Mouse (Mus musculus) ovary, adult 2 months (tissue): Measurements from ENCODE around the gene Olfr922. TPM values are rescaled to one million over a fixed set of nuclear protein-coding genes. Genes with fewer than 3 reads are reported as not detected.

Source experiments
- polyA plus RNA-seq: library from polyadenylated mRNA; depleted of rRNA; stranded (reverse); fragments of >200 nt; gene quantifications from 2 replicates; pipeline ENCODE4 v1.2.3, GENCODE M21; 2012; rRNA removed

Gene Olfr922
- polyA plus RNA-seq: not detected in 2 replicates

DNA sequence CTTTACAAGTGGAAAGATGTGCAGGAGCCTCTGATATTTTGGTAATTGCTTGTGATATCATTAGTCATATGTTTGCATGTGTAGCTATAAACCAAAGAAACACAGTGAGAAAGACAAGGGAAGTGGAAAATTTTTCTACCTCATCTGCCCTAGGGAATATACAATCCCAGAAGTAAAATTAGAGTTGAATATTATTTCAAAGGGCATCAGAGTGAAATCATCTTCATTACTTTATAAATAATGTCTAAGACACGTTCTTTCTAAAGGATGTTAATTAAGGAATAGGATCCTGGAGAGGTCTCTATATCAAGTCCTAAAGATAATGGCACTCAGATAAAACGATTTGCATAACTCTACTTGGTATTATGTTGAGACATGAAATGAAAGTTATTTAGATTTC is at the start of gene Olfr922:
Gene Olfr922, plus strand, starts transcription at position 301 of the 400 bp plus-strand sequence.

DNA sequence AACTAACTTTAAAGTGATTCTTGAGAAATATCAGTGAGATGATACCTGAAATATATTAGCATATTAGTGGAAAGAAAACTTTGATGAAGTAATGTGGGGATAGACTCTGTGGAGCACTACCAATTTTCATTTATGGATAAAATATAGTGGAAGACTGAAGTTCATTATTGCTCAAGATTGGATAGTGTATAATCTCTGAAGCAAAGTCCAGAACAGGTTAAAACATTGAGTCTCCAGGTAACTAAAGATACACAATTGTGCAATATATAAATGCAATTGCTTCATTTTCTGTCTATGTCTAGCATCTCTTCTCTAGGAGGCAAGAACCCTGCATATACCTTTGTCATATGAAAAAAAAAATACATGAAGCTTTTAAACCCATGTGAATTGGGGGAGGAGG is 41.6 kb upstream of the Olfr922 start, which contains the start of gene Olfr921:
Gene Olfr921, plus strand, starts transcription at position 301 of the 400 bp plus-strand sequence.

DNA sequence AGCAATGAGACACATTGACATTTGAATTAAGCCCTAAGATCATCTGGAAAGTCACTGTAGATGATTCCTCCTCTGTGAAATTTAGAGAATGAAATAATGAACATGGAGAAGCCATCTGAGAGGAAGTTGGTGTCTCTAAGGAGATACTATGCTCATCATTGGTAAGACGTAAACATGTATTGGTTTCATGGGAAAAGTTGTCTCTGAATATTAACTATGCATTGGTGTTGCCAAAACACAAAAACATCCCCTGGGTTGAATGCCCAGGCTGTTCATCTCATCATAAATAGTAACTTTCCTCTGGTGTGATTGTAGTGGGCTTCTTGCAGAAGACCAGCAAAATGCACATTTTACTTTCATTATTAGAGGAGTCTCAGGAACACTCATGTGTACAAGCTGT is 11.8 kb downstream of the Olfr922 start, which contains the start of gene Olfr923:
Gene Olfr923, plus strand, starts transcription at position 301 of the 400 bp plus-strand sequence.

DNA sequence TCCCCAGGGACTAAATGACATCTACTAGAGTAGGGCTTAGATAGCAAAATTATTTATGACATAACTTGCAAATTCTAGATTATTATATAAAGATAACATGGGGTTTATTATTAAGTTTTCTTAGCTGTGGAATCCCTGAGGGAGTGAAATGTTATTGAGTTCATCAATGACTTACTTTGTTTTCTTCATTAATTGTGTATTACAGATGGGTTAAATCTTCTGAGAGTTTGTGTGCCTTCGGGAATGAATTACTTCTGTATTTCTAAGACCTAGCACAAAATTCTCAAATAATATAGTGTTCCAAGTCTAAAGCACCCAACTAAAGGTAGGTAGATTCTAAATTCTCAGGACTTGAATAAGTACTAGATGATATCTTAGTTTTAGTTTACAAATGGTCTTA is 29.7 kb downstream of the Olfr922 start, which contains the start of gene Olfr924:
Gene Olfr924, plus strand, starts transcription at position 301 of the 400 bp plus-strand sequence.

DNA sequence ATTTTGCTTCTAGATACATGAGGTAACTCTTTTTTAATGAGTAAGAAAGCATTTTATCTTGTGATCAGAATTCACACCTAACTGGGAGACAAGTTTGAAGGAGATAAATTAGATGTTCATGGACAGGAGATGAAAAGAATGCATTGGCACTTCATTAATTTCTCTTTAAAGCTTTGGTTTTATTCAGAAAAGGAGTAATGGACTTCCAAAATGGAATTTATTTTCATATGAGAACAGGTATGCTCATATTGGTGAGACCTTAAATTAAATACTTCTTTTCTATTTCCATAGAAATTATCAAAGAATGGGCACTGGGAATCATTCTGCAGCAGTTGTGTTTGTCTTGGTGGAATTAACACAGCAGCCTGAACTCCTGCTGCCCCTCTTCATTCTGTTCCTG is 40.3 kb downstream of the Olfr922 start, which contains the start of gene Olfr26:
Gene Olfr26, plus strand, starts transcription at position 301 of the 400 bp plus-strand sequence.

Other genes starting within 250 kb of the Olfr922 start
- gene Olfr912, start 234.4 kb upstream of the Olfr922 start, polyA plus RNA-seq: not detected in 2 replicates
- not detected in 2 replicates for gene Olfr913, start 221.9 kb upstream of the Olfr922 start, polyA plus RNA-seq
- gene Olfr914, start 209.5 kb upstream of the Olfr922 start, polyA plus RNA-seq: not detected in 2 replicates
- not detected in 2 replicates for gene Olfr916, start 154.7 kb upstream of the Olfr922 start, polyA plus RNA-seq
- not detected in 2 replicates for gene Olfr917, start 148.8 kb upstream of the Olfr922 start, polyA plus RNA-seq
- gene Olfr918, start 140.0 kb upstream of the Olfr922 start, polyA plus RNA-seq: not detected in 2 replicates
- not detected in 2 replicates for gene Olfr919, start 110.9 kb upstream of the Olfr922 start, polyA plus RNA-seq
- gene Vwa5a, start 96.3 kb upstream of the Olfr922 start, polyA plus RNA-seq: 15.2 and 15.4 TPM in 2 replicates
- 0.16 and 0.20 TPM in 2 replicates for gene Olfr920, start 62.3 kb upstream of the Olfr922 start, polyA plus RNA-seq
- gene Olfr921, start 41.5 kb upstream of the Olfr922 start, polyA plus RNA-seq: not detected in 2 replicates
- gene Olfr923, start 11.9 kb downstream of the Olfr922 start, polyA plus RNA-seq: not detected in 2 replicates
- gene Olfr924, start 29.8 kb downstream of the Olfr922 start, polyA plus RNA-seq: not detected in 2 replicates
- gene Olfr26, start 40.4 kb downstream of the Olfr922 start, polyA plus RNA-seq: not detected in 2 replicates
- gene Olfr926, start 62.5 kb downstream of the Olfr922 start, polyA plus RNA-seq: not detected in 2 replicates
- gene Olfr930, start 115.2 kb downstream of the Olfr922 start, polyA plus RNA-seq: not detected in 2 replicates
- not detected in 2 replicates for gene Olfr933, start 157.7 kb downstream of the Olfr922 start, polyA plus RNA-seq
- not detected in 2 replicates for gene Olfr934, start 173.7 kb downstream of the Olfr922 start, polyA plus RNA-seq
- not detected in 2 replicates for gene Olfr935, start 185.1 kb downstream of the Olfr922 start, polyA plus RNA-seq
- gene Olfr146, start 208.8 kb downstream of the Olfr922 start, polyA plus RNA-seq: not detected in 2 replicates